Mouse (Mus musculus) layer of hippocampus, adult 2 months (tissue): ENCODE results near the gene Nuak2. TPM values are rescaled to one million over a fixed set of nuclear protein-coding genes. Genes with fewer than 3 reads are reported as not detected.

Source experiments
- DNase-seq, 2 experiments: peaks; one replicate each; pipeline ENCODE4 v3.0.0; 2022; ENCODE audit warnings: low spot score in 2 of 2
- H3K27ac ChIP-seq: fragments of 200-600 bp; 2 replicates; pipeline ENCODE4 v1.8.1; 2022
- H3K4me3 ChIP-seq: fragments of 200-600 bp; 2 replicates; pipeline ENCODE4 v1.8.1; 2022; ENCODE audit warnings: mild to moderate bottlenecking
- CTCF ChIP-seq: fragments of 200-600 bp; conservative IDR thresholded peaks from 2 replicates; pipeline ENCODE4 v1.8.1; 2022; ENCODE audit warnings: antibody characterized with exemption, mild to moderate bottlenecking, moderate library complexity
- total RNA-seq, 2 experiments: library from RNA; stranded (reverse); gene quantifications; 2 replicates each; pipeline ENCODE4 v1.2.3; 2021

The Nuak2 gene
- total RNA-seq, 2 experiments from 2014 or later, result 0.76 to 1.7 TPM

DNA sequence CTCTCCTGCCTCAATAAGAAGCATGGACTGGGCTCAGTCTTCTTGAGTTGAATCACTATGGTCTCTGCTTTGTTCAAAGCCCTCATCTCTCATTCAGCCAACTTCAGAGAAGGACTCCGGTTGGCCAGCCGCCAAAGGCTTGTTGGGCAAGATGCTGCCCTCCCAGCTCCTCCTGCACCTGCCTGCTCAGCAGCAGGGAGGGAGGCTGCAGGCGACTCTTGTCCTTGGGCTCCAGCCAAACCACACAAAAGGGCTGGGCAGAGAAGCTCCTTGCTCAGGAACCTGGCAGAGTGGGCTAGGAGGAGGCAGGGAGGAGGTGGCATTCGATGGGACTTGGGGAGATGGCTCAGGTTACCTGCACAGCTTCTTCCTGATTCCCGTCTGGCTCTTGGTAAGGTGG is 3.3 kb downstream of the Nuak2 start:
- no peak for TF ChIP-seq CTCF
- no peak overlapping the region for H3K4me3 ChIP-seq
- no peak overlapping the region for H3K27ac ChIP-seq
- DNase-seq, result no peak

DNA sequence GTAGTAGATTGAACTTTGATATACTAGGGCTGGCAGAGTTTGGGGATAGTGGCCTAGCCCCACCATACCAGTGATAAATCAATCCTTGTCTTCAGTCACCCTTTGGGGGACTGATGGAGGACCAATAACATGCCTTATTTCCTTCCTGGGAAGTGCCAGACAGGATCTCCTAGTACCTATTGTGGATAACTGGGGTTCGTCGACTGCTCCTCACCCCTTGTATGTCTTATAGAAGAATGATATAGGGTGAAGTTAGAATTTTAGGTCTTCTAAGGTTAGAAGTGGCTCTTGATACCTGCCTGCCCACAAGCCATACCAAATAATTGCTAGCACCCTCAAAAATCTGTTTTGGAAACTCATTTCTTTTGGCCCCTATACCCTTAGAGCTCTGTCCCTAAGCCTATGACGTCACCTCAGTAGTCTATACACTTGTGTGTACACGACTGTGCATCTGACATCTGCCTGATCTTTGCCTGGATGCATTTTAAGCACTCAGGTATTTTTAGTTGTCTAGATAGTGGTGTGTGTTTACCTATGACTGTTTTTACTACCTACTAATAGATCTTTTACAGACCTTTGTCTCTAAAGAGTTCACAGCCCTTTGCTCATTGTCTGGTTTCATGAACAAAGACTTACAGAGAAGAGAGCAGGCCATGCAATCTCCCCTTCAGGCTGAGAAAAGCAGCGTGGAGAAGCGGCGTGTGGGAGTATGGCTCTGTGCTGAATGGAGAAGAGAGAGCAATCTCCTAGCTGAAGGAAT is 6.1 kb downstream of the Nuak2 start:
- Histone ChIP-seq H3K27ac (0 out of 2 replicates have a peak overlapping the region, but pooled peaks have one; percentile 10), H3K4me3 (no peak overlapping the region)
- no peak for DNase-seq
- TF ChIP-seq CTCF, result no peak

DNA sequence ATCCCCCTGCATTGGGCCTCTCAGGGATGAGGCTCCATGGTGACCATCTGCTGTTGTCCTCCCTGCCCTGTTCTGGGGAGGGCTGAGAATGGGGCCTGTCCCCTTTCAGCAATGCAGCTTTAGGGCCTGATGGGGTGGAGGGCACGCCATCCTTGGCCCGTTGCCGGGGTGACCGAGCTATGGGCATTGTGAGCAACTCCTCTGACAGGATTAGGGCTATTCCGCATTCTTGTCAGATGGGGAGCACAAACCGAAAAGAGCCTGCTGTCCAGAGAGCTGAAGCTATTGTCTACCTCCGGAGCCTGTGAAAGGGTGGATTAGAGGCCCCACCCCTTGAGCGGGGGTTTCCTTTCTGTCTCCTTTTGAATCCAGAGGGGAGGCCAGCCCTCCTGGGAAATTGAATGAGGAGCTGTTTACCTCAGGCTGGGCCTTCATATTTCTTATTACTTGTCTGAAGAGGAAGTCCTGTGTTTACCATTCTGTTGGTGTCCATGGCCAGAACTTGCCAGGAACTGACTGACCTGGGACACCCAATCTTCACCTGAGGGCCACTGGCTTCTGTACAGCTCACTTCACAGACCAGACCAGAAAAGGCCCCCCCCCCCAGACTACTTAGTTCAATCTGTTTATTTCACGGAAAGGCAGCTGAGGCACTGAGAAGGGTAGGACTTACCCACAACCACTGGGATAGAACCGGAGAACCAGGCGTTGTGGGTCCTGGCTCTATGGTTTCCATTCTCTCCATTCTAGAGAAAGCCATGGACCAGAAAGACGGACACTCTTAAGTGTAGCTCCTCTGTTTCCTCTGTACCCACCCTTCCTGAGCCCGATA is 7.0 kb downstream of the Nuak2 start:
- Histone ChIP-seq H3K4me3 (no peak overlapping the region), H3K27ac (0 out of 2 replicates have a peak overlapping the region, but pooled peaks have one; percentile 10)
- TF ChIP-seq CTCF, result no peak
- no peak for DNase-seq

DNA sequence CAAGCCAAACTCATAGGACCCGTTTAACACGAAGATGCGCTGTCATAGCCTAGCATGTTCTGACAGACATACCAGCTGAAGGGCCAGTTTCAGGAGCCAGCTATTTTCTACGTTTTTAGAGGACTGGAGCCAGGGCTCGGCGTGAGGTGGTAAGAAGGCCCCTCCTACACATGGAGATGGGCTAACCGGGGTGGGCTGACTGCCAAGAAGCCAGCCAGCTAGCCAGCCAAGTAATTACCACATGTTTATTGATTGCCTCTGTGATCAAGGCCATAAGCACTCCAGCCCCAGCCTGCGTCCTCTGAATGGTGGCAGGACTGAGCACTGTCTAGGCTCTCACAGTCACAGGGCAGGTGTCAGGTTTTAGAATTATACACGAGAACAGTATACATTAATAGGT is 10.9 kb downstream of the Nuak2 start:
- Histone ChIP-seq H3K4me3 (no peak overlapping the region), H3K27ac (no peak overlapping the region)
- no peak for DNase-seq
- TF ChIP-seq CTCF, result no peak

DNA sequence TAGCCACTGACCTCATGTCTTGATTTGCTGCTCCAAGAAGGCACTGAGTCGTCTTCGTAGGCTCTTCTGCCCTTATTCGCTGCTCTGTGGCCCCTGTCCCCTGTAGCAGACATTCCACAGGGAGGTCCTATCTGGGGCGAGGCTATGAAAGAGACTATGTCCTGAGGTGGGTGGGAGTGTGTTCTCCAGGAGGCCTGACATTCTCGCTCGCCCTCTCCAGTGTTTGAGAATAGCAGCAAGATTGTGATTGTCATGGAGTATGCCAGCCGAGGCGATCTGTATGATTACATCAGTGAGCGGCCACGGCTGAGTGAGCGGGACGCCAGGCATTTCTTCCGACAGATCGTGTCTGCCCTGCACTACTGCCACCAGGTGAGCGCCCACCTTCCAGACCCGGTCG is 11.6 kb downstream of the Nuak2 start:
- TF ChIP-seq CTCF, result no peak
- Histone ChIP-seq H3K4me3 (no peak overlapping the region), H3K27ac (no peak overlapping the region)
- no peak for DNase-seq

DNA sequence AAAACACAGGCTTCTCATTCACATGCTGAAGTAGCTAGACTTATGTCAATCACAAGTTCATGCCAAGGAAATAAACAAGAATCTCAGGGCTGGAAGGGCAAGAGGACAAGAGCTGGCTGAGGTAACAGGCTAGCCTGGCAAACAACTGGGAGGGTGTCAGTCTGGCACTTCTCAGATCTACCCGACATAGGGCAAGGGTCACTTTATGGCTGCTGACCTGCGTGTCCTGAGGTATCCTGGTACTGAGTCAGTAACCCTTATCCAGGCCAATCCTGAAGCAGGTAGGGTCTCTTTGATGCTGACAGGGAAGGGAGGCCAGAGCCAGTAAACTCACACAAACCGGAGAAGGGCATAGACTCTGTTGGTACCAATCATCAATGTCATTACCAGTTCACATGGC is 12.6 kb downstream of the Nuak2 start:
- no peak overlapping the region for H3K4me3 ChIP-seq
- no peak for TF ChIP-seq CTCF
- no peak overlapping the region for H3K27ac ChIP-seq
- DNase-seq, result no peak

DNA sequence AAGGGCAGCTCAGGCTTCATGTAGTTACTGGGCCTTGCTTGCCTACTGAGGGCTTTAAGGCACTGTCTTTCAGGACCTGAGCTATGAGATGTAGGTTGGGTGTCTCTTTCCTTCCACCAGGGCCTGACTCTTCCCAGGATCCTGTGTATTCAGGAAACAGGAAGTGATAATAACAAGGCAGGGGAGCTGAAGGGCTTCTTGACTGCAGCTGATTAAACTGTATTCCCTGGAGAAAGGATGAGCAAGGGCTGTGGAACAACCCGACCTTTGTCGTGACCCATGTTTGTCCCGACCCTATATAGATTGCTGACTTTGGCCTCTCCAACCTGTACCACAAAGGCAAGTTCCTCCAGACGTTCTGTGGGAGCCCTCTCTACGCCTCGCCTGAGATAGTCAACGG is 13.7 kb downstream of the Nuak2 start:
- Histone ChIP-seq H3K27ac (no peak overlapping the region), H3K4me3 (no peak overlapping the region)
- no peak for TF ChIP-seq CTCF
- DNase-seq, result no peak

DNA sequence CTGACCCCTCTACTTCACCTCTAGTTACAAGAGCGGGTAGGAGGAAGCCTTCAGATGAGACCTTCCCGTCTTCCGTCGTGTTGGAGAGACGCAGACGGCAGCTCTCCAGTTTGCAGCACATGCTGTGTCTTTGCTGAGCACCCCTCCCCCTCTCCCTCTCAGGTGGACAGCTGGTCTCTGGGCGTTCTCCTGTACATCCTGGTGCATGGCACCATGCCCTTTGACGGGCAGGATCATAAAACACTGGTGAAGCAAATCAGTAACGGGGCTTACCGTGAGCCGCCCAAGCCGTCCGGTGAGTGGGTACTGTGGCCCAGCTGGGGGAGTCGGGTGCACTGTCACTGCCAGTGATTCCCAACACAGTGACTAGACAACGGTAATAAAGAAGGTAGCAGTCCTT is 14.5 kb downstream of the Nuak2 start:
- DNase-seq, result no peak
- no peak overlapping the region for H3K27ac ChIP-seq
- no peak overlapping the region for H3K4me3 ChIP-seq
- no peak for TF ChIP-seq CTCF

DNA sequence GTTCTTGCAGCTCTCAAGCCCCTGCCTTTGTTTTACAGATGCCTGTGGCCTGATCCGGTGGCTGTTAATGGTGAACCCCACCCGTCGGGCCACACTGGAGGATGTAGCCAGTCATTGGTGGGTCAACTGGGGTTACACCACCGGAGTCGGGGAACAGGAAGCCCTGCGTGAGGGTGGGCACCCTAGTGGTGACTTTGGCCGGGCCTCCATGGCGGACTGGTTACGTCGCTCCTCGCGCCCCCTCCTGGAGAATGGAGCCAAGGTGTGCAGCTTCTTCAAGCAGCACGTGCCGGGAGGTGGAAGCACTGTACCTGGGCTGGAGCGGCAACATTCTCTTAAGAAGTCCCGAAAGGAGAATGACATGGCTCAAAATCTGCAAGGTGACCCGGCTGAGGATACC is 15.4 kb downstream of the Nuak2 start:
- TF ChIP-seq CTCF, result no peak
- no peak overlapping the region for H3K4me3 ChIP-seq
- no peak overlapping the region for H3K27ac ChIP-seq
- no peak for DNase-seq

DNA sequence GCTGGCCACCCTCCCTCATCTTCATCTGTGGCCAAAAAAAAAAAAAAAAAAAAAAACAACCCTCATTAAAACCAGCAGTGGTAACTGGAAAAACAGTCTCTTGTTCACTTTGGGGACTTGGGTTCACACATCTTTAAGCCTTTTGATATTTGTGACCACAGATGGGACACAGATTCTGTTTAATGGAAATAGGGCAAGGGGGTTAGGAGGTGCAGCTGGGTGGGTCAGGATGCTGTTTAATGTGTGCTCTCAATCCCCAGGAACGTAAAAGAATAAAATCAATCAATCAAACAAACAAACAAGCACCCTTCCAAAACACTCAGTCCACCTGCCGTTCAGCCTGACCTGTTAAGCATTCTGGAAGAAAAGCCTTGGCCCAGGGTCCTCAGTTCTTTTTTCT is 17.3 kb downstream of the Nuak2 start:
- DNase-seq, result no peak
- TF ChIP-seq CTCF, result no peak
- no peak overlapping the region for H3K4me3 ChIP-seq
- no peak overlapping the region for H3K27ac ChIP-seq

DNA sequence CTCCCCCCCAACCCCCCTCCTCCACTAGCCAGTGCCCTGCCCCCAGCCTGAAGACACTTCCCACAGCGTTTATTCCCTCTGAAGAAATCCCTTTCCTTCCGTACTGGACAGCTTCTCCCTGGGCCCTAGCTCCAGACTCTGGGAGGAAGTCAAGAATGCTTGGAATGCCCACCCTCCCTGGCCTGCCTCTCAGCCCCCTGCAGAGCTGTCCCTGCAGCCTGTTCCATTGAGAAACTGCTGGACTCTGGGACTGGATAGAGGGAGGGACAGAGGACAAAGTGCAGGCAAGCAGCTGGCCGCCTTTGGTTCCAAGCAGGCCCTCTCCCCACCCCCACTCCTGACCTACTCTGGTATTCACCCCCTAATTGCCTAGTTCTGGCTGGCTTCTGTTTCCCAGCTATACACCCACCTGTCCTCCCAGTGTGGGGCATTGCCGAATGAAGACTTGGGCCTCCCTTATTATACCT is 17.8 kb downstream of the Nuak2 start:
- Histone ChIP-seq H3K27ac (no peak overlapping the region), H3K4me3 (no peak overlapping the region)
- TF ChIP-seq CTCF, result no peak
- DNase-seq, result no peak

DNA sequence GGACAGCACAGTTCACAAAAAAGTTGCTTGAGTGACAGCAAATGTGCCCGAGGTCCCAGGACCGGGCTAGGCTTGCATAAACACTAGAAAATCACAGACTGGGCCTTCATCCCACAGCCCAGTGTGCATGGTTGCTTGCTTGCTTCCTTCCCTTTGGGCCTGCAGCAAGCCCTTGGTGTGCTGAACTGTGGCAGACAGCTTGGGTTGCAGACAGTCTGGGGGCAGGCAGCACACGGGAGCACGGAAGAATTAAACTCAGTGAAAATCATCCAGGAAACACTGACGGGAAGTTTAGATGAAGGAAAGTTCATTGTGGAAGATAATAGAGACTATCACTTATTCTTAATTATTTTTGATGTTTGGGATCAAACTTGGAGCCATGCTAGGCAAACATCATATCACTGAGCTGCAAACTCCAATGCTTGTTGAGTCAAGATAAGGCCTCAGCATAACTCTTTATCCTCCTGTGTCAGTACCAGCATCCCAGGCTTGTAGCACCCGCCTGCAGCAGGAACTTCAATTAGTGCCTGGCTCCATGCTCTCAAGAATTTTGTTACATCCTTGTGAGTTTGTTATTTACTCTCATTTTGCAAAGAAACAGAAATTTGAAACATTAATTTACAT is 18.4 kb downstream of the Nuak2 start:
- H3K27ac ChIP-seq, result no peak overlapping the region

DNA sequence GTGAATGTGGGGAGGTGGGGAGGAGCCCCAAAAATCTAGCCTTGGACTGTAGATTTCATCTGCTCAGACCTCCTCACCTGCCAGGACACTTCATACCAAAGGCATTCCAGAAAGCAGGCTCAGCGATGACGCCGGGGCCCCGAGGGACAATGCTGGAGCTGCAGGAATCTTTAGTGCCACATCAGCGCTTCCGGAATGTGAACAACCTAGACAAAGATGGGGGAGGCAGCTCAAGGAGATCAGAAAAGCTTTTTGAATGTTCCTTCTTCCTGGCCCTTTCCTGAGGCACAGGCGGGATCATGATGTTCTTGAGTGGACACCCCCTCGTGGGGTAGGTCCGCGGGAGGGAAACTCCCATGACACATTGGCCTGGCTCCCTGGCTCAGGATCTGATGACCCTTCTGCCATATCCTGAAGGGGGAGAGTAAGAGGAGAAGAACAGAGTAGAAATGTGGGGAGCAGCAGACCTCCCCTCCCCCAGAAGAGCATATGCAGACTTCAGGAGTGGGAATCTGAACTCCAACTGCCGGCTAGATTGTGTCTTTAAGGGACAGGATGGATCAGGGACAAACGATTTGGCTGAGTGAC is 19.5 kb downstream of the Nuak2 start:
- no peak for TF ChIP-seq CTCF
- Histone ChIP-seq H3K27ac (no peak overlapping the region), H3K4me3 (no peak overlapping the region)
- no peak for DNase-seq

More for the DNA sequence above, 18.4 kb downstream of the Nuak2 start:
- TF ChIP-seq CTCF, result no peak
- no peak for DNase-seq
- no peak overlapping the region for H3K4me3 ChIP-seq
